Mouse (Mus musculus) ES-E14 (cell line): ENCODE results near the gene Psd4.

Experiments used
- HCFC1 ChIP-seq: IDR thresholded peaks from 2 replicates; pipeline ENCODE4 v1.6.1; 2012; ENCODE audit warnings: low read length, inconsistent platforms, borderline replicate concordance; ENCODE audit not compliant: insufficient read depth
- ZC3H11A ChIP-seq: IDR thresholded peaks from 2 replicates; pipeline ENCODE4 v1.6.1; 2012; ENCODE audit warnings: low read depth, mild to moderate bottlenecking, inconsistent platforms, low read length, borderline replicate concordance

GRCm38 (mm10) chr2:24460112-24460807 is 92.9 kb downstream of the Psd4 start:
- TF ChIP-seq HCFC1, result no peak
- TF ChIP-seq ZC3H11A, result no peak
